Mouse (Mus musculus) adipocyte (in vitro differentiated cells): ENCODE measurements at regions not wholly inside any gene's neighbourhood (a gene's known extent, or its start where the extent isn't known, plus 50 kb on each side); places are given as distances from the start of the nearest gene placed in this dataset.

Source experiments
- DNase-seq: peaks from one replicate; pipeline ENCODE4 v3.0.0-alpha.2; 2016; ENCODE audit warnings: low spot score

DNA sequence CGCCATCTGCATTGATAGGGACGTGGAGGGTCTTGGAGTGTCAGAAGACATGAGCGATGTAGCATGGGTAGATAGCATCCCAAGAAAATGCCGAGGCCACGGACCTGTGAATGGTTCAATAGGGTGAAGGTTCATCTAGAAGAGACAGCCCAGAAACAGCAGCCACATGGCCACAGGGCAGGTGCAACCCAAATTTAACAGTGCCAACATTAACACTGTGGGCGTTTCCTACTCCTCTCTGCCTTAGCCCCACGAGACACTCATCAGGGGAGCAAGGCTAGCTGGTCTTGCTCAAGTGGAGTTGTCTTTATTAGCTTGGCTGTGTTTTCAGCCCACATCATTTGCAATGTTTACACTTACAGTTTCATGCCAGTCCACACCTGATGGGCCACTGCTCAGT, 310.7 kb downstream of the Plpp3 start:
- no peak for DNase-seq

DNA sequence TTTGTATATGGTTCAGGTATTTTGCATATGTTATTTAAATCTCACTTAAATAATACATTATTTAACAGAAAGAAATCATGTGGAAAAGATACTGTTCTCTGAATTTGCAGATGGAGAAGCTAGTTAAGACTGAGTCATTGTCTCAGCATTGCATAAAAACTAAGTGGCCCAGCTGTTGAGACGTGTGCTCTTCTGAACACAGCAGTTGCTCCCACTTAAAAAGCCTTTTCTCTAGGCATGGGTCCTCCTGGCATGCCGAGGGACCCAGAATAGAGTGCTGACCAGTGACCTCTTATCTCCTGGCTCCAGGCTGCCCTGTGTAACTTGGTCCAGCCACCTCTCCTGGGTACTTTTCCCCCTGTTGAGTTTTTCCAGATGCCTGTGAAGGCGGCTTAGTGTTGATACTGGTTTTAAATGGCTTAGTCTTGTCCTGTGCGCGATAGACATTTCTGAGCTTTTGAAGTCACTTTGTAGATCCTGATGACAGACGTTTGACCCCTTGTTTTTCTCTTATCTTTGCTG, 312.2 kb downstream of the Plpp3 start:
- DNase-seq, result no peak

DNA sequence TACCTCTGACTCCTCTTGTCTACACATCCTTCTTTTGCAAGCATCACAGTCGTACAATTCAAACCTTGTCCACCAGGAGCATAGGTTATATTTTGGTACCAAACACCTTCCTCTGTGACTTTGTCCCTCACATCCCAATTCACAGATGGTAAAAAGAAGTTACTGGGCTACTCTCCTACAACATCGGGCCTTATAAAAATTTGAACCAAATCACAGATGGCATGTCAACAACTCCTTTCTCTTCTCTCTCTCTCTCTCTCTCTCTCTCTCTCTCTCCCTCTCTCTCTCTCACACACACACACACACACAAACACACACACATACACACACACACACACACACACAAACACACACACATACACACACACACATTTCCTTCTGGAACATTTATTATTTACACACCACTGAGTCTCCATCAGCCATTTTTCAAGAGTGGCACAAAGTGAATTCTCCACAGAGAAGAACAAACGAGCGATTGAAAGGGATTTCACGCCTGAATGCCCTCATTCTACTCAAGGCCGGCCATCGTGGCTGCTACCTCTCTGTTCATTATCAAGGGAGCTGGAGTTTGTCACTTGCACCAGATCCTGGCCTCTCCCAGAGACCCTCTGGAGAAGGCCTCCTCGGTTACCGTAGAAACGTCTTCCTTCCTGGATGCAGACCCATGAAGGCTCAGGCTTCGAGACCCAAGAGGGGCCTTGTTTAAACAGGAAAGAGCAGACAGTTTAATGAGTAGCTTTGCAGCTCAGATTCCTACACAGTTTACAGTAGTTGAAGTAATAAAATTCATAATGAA, 314.7 kb upstream of the Gm12728 start:
- DNase-seq, result no peak

DNA sequence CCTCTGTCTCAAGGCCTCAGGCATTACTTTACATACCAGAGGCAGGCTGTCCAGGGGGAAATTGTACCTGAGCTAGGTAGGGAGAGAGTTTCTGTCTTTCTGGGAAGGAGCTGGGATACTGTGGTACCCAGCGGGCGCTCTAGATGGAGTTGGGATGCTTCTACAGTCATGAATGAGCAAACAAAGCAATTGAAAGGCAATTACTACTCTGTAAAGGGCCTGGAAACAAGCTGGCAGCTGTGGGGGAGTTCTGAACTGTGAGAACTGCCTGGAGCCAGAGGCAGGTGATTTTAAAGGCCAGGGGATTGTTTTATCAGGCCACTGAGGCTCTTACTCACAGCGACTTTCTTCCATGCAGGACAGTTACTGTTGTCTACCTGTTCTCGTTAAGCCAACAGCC, 313.3 kb upstream of the Gm12728 start:
- DNase-seq, result no peak

DNA sequence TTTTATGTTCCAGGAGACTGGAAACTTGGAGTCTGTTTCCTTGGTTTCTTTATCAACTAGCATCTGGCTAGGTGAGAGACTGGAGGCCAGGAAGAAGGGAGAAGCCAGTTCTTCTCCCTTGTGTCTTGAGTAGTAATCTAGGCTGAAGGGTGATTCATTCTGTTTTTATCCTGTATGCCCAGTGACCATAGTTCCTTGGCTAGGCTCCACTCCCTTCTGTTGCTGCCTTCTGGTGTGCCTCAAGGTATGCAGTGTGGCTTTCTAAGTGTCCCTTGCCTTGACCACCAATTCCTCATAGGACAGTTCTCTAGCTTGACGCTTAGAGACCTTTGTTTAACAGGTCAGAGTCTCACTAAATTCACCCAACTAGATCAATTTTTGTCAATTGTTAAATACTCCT, 303.3 kb upstream of the Gm12728 start:
- DNase-seq, result peak; percentile 16

DNA sequence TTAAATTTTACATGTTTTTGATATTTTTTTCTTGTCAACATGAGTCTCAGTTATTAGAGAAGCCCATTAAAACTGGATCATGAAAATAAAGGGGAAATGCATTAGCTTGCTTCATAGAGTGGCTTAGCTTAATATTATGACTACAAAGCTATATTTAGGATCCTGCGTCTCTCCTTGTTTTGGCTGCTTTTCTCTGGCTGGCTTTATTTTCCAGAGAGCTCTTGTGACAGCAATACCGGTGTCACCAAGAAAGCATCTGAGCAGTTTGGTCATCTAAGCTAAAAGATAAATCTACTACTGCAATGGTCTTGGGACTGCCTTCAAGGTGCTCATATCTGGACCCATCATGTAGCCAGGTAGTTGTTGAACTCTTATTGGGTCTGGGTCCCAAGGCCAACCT, 293.5 kb upstream of the Gm12728 start:
- DNase-seq, result no peak

DNA sequence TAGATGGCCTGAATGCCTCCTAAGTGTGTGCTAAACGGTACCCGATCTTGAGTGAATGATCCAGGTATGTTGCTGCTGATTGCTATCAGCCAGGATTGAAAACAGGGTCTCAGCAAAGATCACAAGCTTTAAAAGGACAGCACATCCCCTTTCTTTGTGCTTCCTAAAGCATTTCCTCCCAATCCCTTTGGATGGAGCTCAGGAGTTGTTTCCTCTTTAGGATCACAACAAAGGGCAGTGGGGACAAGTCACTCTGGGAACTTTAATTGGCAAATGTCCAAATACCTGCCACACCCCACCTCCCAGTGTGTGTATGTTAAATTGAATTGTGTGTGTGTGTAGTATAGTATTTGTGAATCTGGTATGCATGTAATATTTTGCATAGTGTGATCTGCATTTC, 283.5 kb upstream of the Gm12728 start:
- no peak for DNase-seq

DNA sequence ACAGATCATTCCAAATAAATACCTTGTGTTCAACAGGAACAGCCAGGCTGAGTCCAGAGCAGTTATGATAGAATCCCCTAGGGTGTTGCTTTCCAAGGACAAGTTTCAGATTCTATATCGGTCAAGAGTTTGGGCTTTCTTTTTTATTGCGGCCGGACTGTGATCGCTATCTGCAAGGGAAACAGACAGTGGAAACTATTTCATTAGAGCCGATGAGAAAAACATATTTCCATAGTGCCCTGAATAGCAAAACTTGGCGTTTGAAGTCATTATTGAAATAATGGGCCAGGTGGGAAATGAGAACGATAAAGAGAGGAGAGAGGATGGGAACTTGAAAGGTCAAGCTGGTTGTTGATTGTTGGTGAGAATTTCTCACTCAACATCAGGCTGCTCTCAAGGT, 282.4 kb upstream of the Gm12728 start:
- no peak for DNase-seq

DNA sequence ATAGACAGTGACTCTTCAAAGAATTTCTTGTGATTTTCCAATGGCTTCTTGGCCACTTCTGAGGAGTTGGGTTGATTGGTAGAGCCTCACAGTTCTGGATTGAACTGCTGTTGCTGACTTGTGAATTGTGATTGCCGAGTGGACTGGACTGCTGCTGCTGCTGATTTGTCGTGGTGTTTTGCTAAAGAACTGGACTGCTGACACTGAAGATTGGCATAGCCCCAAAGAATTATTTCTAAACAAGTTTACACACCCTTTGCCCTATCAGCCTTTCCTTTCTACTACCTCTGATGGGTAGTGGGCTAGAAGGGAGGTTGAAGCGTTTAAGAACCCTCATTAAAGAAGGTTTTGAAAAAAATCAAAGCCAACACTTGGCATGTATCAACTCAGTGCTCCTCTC, 280.6 kb upstream of the Gm12728 start:
- DNase-seq, result peak; percentile 61

DNA sequence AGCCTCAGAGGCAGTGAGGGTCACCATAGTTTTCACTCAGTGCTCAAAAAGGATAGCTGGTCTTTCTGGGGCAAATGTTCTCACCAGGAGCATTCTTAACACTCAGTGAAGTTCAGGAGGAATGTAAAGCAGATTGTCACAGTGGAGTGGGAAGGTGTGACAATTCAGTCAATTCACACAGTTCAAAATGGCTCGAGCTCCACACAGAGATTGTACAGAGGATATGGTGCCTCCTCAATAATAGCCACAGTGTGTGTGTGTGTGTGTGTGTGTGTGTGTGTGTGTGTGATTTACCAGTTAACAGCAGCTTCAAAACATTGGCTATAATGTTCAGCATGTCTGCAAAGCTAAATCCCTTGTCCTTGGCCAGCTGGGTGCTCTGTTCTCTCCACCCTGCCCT, 279.3 kb upstream of the Gm12728 start:
- DNase-seq, result no peak

DNA sequence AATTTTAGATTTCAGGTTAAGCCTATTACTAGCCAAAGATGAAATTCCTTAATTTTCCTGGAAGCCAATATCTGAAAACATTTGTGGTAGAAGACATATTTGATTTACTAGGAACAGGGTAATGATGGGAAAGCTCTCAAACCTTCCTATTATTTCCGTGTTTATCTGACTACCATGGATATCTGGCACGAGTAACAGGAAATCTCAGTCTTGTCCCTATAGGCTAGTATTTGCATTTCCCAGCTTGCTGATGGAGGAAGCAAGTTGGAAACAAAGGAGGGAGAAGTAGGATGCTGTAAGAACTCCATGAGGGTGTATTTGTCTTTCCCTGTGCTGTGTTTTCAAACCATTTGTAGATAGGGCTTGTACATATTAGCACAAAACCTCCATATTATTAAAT, 264.5 kb upstream of the Gm12728 start:
- no peak for DNase-seq

DNA sequence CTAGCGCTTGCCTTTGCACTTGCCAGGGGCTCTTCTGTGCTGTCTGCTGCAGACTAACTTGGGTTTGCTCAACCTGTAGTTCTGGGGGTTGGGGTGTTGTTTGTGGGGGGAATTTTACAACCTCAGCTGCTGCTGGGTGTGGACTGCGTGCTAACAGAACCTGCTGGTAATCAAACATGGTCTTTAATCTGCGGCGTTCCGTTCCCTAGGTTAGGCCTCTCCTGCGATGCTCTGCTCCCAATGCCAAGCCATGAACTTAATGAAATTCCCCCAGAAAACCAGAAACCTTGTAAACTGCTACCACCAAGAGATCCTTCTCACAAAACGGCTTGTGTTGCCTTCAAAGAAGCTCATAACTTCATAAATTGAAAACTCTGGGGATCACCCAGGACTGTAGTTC, 262.9 kb upstream of the Gm12728 start:
- no peak for DNase-seq

DNA sequence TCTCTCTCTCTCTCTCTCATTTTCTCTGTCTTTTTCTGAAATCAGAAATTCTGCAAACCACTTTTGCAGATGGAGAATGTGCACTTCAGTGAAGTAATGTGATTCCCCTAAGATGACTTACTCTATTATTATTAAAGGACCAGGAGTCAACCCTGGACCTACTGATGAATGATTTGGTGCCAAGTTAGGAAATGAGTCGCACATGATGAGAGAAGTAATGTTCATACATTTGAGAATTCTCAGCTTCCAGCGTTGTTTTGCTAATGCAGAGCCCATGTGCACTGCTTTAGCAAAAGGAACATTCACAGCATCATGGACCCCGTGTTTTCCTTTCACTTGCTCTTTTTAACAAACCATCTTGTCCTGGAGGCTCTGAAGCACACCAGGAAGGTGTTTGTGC, 262.4 kb upstream of the Gm12728 start:
- DNase-seq, result no peak

DNA sequence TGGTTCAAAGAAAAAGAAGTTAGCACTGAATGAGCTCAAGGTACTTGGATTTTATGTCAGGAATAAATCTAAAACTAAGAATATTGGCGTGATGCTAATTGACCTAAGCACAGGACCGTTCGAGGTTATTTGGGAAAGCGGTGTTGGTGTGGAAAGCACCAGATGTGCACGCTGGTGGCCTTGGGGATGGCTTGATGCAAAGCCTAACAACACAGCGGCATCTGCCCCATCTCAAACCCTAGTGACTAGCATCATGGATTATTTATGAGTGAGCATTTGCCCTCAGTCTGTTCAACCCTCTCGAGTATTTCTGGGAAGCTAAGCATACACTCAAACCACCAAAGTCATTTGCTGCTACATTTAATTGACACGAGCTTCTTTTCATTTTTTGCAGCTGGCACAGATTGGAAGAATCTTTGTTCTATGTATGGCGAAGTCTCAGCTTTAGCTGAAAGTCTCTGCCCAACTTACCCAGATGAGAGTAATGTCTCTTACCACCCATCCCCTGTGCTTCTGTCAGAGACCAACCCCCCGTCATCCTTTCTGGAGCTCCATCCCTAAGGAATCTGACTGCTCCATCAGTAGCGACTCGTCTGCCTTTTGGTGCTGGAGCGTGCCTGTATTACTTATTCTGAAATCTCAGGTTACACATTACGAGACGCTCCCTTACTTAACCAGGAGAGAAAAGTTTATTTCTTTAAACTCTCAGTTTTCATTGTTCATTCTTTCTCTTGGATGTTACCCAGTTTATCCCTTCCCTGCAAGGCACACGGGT, 257.8 kb upstream of the Gm12728 start:
- no peak for DNase-seq

DNA sequence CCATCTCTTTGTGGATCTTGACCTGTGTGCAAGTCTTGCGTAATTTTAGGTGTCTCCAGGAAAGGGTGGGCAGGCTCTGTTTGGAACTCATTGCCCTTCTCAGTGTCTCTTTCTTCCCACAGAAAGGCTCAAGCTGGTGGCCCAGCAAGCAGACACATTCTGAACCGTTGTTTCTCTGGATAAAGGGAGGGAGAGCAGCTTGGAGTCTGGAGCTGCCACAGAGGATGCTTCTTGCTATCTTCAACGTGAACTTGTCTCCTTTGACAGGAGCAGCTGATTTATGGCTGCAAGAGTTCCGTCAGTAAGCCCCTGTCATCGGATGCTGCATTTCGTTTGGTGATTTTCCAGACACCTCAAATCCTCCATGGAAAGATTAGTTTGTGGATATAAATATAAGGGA, 254.2 kb upstream of the Gm12728 start:
- no peak for DNase-seq

DNA sequence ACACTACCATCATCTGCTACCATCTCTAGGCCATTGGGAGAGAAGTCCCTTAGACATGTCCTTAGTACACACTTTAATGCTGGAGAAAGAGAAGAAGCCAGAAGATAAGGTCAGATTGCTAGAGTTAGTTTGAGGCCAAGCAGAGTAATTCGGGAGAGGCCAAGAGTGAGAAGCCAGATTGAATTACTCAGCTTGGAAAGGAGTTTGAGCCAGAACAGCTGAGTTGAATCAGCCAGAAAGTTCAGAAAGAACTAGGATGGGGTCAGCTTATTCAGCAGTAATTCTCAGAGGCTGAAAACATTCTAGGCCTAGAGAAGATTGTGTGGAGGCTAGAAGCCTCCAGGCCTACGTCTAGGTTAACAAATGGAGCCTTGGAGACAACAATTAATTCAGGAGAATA, 244.2 kb upstream of the Gm12728 start:
- DNase-seq, result peak; percentile 71

DNA sequence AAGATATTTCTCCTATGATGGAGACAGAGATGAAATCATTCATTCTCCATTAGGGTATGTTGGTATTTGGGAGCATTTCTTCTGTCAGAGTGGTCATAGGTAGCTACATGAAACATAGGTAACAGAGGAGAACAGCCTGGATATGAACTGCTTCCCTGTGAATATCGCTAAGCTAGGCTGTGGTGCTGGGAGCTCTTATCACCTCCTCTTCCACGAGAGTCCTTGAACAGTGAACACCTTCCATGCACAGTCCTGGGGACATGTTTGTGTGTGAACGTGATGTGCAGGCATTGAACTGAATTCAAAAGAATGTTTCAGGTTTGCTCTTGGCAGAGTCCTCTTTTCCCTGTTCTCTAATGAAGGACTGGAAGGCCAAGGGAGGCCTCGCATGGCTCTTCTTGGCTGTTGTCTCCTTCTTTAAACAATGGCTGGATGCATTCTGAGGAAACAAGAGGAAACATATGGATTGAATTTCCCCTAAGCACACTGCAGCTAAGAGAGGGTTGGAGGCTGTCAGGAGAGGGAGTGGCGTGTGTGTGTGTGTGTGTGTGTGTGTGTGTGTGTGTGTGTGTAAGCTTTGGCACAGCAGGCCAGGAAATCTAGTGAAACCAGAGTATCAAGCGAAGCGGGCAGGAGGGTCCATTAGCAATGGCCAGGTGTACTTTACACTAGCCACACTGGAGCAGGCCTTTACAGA, 239.8 kb upstream of the Gm12728 start:
- DNase-seq, result no peak

DNA sequence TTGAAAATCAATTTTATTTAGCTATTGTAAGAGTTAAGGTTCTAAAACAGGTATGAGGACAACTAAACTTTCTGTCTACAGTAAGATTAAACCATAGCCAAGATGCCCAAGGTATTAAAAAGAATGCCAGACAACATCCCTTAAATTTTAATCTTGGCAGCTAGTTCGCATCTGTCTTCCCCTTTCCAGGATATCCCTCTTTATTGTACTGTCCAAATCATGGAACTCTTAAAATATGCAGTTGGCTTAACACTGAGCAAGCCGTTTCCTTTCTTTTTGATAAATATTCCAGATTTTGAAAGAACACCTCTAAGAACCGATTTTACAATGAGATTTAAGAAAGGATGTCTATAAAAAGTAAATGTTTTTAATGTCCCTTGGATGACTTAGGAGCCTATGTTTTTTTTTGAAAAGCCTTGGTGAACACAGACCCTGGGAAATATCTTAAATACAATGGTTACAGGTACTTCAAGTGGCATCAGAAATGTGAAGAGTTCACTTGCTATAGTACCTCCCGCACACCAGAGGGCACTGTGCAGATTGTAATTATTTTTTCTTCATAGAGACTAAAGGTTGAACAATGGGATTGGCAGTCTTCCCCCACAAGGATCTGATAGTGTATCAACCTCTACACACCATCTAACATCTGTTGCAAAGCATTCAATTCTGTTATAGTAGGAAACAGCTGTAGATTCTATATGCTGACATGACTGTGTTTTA, 237.5 kb upstream of the Gm12728 start:
- DNase-seq, result no peak

DNA sequence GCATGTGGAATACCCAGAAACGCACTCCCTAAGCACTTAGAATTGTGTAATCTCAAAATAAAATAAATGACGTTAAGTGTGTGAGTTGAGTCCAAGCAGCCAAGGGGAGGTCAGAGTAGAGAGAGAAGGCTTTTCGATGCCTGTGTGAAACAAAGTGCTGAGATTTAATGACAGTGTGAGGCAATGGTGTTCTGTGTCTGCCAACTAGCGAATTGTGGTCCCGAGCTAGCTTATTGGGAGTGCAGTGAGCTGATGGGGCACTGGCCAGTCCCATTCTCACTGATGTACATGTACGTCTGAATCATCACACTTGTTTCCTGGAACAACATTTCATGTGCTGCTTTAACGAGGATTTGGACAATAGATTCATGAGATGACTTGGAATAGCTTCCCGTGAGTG, 234.7 kb upstream of the Gm12728 start:
- no peak for DNase-seq

DNA sequence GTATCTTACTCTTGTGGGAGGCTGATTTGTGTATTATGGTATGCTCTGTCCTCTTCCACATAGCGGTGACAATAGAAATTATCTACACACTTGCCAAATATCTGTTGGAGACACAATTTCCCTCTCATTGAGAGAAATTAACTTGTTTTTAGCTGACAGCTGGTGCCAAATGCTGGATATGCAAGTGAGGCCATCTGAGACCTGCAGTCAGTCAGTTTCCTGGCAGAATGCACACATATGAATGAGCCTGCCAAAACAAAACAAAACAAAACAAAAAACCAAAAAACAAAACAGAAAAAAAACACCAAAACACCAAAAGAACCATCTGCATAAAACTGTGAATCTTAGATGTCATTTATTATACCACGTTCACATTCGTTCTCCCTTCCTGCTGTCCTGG, 233.7 kb upstream of the Gm12728 start:
- DNase-seq, result peak; percentile 58

DNA sequence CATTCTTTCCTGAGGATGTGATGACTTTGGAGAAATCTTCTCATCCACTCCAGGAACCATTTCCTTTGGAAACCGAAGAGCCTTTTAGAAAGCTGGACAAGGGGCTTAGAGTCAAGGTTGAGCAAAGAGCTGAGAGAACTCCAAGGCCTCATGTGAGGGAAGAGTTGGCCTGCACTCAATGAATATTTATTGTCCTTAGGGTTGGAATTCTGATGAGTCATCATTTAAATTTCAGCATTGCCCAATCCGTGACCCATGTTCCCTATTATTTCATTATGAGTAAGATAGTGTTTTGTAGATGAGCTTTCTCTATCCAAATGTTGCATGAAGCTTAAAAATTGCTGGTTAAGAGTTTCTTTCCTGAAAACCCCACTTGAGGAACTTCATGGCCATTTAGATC, 232.3 kb upstream of the Gm12728 start:
- DNase-seq, result peak; percentile 83

DNA sequence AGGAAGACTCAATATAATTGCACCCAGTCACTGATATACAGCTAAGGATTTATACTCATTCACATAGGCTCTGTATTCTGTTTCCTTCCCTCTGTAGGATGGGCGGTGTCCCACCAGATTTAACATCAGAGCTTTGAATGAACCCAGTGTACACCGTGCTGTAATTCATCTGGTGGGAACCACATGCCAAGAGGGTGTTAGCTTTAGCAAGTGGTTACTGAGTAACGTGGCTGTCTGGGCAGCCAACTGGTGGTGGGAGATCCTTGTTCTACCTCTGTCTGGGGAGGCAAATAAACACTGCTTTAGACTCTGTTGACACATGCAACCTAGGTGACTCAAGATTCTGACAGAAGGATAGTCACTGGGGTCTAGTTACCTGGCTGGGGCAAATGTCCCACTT, 229.6 kb upstream of the Gm12728 start:
- DNase-seq, result no peak
